Mouse (Mus musculus): ENCODE measurements at regions not wholly inside any gene's neighbourhood (a gene's known extent, or its start where the extent isn't known, plus 50 kb on each side); places are given as distances from the start of the nearest gene placed in this dataset.

DNA sequence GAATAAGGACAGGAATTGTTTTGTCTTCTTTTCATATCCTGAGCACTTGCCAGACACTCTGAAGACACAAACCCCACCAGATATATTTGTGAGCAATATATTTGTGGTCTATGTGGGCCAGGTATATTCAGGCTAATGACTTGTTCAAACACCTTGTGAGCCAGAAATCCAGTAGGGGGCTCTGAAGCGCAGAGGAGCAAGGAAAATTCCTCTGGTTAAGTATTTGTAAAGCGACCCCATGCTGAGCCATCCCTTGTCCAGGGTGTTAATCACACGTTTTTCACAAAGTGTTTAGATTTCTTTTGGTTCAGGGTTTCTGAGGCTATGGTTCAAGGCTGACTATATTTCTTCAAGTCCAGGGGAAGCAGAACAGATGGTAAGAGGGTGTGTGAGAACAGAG is 117.1 kb upstream of the Slit3 start:
- H3K4me3 ChIP-seq (replicated peaks; ENCODE audit: insufficient read depth, low read depth, low read length), result no peak overlapping the region
- 45% methylated on average over 3 of the region's 3 CpGs for WGBS
- DNase-seq, result no peak
- H3K27ac ChIP-seq (ENCODE audit: insufficient read depth, low read length), result no peak overlapping the region
- H3K4me1 ChIP-seq (ENCODE audit: control insufficient read depth, insufficient read depth, low read length), result no peaks in the 10 kb centered on the region
- no peaks in the 10 kb centered on the region for H3K27me3 ChIP-seq (ENCODE audit: control insufficient read depth, insufficient read depth, low read length)
- TF ChIP-seq CTCF (IDR thresholded peaks at IDR 0.05; ENCODE audit: borderline replicate concordance, insufficient read depth, low read depth, low read length), result no peak
- TF ChIP-seq POLR2A (IDR thresholded peaks at IDR 0.05; ENCODE audit: borderline replicate concordance, insufficient read depth, low read length), result no peak

DNA sequence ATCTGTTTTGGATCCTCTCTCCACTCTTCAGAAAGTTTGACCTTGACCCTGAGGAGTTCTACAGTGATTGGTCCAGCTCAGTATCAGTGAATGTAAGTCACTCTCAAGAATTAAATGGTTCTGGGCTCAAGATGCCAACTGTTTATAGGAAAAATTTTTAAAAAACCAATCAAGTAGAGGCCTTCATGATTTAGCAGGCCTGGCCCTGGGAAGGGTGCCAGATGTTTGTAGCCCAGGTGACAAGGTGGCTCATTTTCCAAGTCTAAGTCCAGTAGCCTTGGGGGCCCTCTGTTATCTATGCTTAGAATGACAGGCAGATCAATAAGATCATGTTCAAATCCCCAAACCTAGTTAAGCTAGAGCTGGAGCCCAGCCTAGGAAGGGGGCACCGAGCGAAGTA is 123.1 kb upstream of the Slit3 start:
- Histone ChIP-seq H3K4me1 (ENCODE audit: control insufficient read depth, insufficient read depth, low read length) (no peaks in the 10 kb centered on the region), H3K27ac (ENCODE audit: insufficient read depth, low read length) (no peak overlapping the region), H3K4me3 (replicated peaks; ENCODE audit: insufficient read depth, low read depth, low read length) (no peak overlapping the region), H3K27me3 (ENCODE audit: control insufficient read depth, insufficient read depth, low read length) (no peaks in the 10 kb centered on the region)
- no peak for DNase-seq
- 96% methylated on average over 2 of the region's 2 CpGs for WGBS
- TF ChIP-seq POLR2A (IDR thresholded peaks at IDR 0.05; ENCODE audit: borderline replicate concordance, insufficient read depth, low read length) (no peak), CTCF (IDR thresholded peaks at IDR 0.05; ENCODE audit: borderline replicate concordance, insufficient read depth, low read depth, low read length) (no peak)

DNA sequence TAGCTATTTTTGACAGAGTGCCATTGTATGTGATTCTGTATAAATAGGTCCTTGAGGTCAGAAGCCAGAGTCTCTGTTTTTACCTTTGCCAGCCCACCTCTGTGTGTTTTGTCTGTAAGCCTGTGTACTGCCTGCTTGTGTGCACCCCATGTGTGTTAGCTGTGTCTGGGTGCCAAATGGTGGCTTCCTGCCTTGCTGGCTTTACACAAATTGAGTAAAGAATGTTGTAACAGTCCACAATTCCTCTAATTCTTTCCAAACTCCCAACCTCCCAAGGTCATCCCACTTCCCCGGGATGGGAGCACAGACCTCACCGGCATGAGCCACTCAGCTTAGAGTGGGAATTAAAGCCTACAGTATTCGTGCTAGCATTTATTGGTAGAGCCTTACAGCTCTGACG is 125.5 kb upstream of the Slit3 start:
- Histone ChIP-seq H3K4me1 (ENCODE audit: control insufficient read depth, insufficient read depth, low read length) (no peaks in the 10 kb centered on the region), H3K27ac (ENCODE audit: insufficient read depth, low read length) (no peak overlapping the region), H3K27me3 (ENCODE audit: control insufficient read depth, insufficient read depth, low read length) (no peaks in the 10 kb centered on the region), H3K4me3 (replicated peaks; ENCODE audit: insufficient read depth, low read depth, low read length) (no peak overlapping the region)
- 83% methylated on average over 4 of the region's 4 CpGs for WGBS
- no peak for DNase-seq
- TF ChIP-seq CTCF (IDR thresholded peaks at IDR 0.05; ENCODE audit: borderline replicate concordance, insufficient read depth, low read depth, low read length) (no peak), POLR2A (IDR thresholded peaks at IDR 0.05; ENCODE audit: borderline replicate concordance, insufficient read depth, low read length) (no peak)

DNA sequence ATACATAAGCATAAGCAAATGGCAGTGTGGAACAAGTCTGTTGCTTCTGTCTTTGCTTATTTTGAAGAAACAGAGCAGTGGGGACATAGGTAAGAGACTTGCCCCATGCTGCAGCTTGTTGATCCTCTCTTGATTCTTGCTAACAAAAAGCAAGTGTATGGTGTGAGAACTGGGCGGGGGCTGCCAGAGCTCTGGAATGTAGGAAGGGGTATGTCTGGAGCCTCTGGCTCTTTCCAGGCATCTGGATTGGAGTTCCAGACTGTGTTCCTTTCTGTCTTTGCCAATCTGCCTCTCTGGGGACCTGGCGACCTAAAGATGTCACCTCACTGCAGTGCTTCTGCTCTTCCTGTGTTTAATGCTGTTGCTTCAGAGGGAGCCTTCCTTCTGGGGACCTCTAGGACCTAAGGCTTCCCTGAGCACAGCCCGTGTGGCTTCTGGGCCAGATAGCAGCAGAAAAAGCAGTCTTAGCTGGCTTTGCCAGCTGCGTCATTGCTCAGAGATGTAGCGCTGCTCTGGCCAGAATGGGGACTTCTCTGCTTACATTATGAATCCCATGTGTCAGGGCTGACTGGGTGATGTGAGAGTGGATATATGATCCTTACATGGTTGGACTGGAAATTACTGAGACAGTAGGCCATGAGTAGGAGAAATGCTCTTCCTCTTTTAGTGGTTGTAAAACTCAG is 138.1 kb upstream of the Slit3 start:
- H3K27ac ChIP-seq (ENCODE audit: insufficient read depth, low read length), result no peak overlapping the region
- TF ChIP-seq CTCF (IDR thresholded peaks at IDR 0.05; ENCODE audit: borderline replicate concordance, insufficient read depth, low read depth, low read length) (no peak), POLR2A (IDR thresholded peaks at IDR 0.05; ENCODE audit: borderline replicate concordance, insufficient read depth, low read length) (no peak)
- no peak for DNase-seq
- 68% methylated on average over 5 of the region's 5 CpGs for WGBS
- no peaks in the 10 kb centered on the region for H3K27me3 ChIP-seq (ENCODE audit: control insufficient read depth, insufficient read depth, low read length)
- H3K4me1 ChIP-seq (ENCODE audit: control insufficient read depth, insufficient read depth, low read length), result no peaks in the 10 kb centered on the region
- H3K4me3 ChIP-seq (replicated peaks; ENCODE audit: insufficient read depth, low read depth, low read length), result no peak overlapping the region

DNA sequence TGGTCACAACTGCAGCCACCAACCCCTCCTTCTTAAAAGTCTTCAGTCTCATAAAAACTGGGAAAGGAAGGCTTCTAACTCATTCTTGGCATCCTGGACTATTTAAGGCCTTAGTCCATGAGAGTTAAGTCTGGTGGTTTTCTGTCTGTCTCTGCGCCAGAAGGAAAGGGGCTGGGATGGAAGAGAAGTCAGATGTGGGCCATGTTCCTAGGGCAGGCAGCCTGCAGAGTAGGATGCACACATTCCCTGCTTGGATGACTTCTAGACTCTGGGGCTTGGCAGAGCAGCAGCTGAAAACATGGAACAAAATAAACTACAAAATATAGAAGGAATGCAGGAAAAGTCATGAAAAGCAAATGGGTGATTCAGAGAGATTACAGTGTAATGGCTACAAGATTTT is 140.8 kb upstream of the Slit3 start:
- no peaks in the 10 kb centered on the region for H3K27me3 ChIP-seq (ENCODE audit: control insufficient read depth, insufficient read depth, low read length)
- 89% methylated on average over 1 of the region's 1 CpGs for WGBS
- TF ChIP-seq CTCF (IDR thresholded peaks at IDR 0.05; ENCODE audit: borderline replicate concordance, insufficient read depth, low read depth, low read length), result no peak
- TF ChIP-seq POLR2A (IDR thresholded peaks at IDR 0.05; ENCODE audit: borderline replicate concordance, insufficient read depth, low read length), result no peak
- DNase-seq, result no peak
- no peaks in the 10 kb centered on the region for H3K4me1 ChIP-seq (ENCODE audit: control insufficient read depth, insufficient read depth, low read length)
- H3K27ac ChIP-seq (ENCODE audit: insufficient read depth, low read length), result no peak overlapping the region
- H3K4me3 ChIP-seq (replicated peaks; ENCODE audit: insufficient read depth, low read depth, low read length), result no peak overlapping the region

DNA sequence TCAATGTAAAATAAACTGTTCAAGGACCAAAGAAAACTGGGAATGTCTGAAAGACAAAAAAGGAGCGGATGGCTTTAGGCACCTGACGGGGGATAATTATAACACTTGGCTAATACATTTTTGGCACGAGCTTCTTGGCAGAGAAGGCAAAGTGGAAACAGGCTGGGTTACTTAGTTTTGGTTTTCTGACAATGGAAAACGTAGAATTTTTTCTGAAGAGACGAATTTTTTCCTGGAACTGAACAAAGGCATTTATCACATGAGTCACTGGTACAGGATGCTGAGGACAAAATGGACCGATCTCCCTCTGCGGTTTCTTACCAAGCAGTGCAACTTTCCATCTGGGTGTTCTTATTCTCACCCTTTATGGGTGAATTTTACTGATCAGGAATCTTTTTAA is 143.2 kb upstream of the Slit3 start:
- TF ChIP-seq POLR2A (IDR thresholded peaks at IDR 0.05; ENCODE audit: borderline replicate concordance, insufficient read depth, low read length), result no peak
- H3K4me3 ChIP-seq (replicated peaks; ENCODE audit: insufficient read depth, low read depth, low read length), result no peak overlapping the region
- 11% methylated on average over 7 of the region's 7 CpGs for WGBS
- H3K4me1 ChIP-seq (ENCODE audit: control insufficient read depth, insufficient read depth, low read length), result no peaks in the 10 kb centered on the region
- H3K27me3 ChIP-seq (ENCODE audit: control insufficient read depth, insufficient read depth, low read length), result no peaks in the 10 kb centered on the region
- peak in 1 of 2 experiments; percentile 51 for DNase-seq
- no peak overlapping the region for H3K27ac ChIP-seq (ENCODE audit: insufficient read depth, low read length)

DNA sequence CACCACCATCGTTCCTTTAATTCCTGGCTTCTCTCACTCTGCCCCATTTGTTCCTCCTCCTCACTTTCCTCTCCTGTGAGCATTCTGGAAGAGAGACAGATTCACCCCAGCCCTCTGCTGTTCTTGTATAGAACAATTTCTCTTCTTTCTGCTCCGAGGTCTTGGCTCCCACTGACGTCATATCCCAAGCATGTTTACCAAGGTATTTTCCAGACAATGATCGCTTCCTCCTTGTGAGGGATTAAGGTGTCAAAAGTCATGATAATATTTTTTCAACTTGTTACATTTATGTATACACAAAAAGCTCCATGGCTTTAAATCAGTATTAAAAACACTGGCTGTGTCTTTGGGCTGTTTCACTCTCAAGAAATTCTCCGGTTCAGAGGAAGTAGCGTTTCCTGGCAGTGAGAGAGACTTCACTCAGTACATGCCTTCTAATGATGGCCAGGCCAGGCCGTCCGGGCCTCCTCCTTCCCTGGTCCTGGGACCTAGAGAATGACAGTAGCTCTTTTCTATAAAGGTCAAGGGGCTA is 142.4 kb upstream of the Spdl1 start:
- Histone ChIP-seq H3K4me3 (replicated peaks; ENCODE audit: insufficient read depth, low read depth, low read length) (no peak overlapping the region), H3K27me3 (ENCODE audit: control insufficient read depth, insufficient read depth, low read length) (no peaks in the 10 kb centered on the region), H3K27ac (ENCODE audit: insufficient read depth, low read length) (no peak overlapping the region), H3K4me1 (ENCODE audit: control insufficient read depth, insufficient read depth, low read length) (no peaks in the 10 kb centered on the region)
- WGBS, result 75% methylated on average over 8 of the region's 8 CpGs
- TF ChIP-seq CTCF (IDR thresholded peaks at IDR 0.05; ENCODE audit: borderline replicate concordance, insufficient read depth, low read depth, low read length) (no peak), POLR2A (IDR thresholded peaks at IDR 0.05; ENCODE audit: borderline replicate concordance, insufficient read depth, low read length) (no peak)
- no peak for DNase-seq

DNA sequence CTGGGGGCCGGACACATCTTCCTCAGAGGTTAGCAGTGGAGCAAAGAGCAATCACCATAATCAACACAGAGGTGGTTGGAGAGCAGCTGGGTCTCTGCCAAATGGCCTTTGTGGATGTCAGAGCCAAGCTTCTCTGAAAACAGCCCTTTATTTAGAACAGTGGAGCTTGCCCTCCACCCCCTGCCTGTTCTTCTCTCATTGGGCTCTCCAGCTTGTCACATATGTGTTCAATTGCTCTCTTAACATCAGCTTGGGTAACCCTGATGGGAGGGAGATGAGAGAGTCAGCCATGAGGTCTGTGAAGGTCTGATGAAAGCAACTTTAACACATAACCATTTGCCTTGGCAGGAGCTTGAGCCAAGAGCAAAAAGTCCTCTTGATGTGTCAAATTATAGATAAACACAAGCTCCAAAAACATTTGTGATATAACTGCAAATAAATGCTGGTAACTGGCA is 140.1 kb upstream of the Spdl1 start:
- TF ChIP-seq CTCF (IDR thresholded peaks at IDR 0.05; ENCODE audit: borderline replicate concordance, insufficient read depth, low read depth, low read length) (no peak), POLR2A (IDR thresholded peaks at IDR 0.05; ENCODE audit: borderline replicate concordance, insufficient read depth, low read length) (no peak)
- Histone ChIP-seq H3K4me1 (ENCODE audit: control insufficient read depth, insufficient read depth, low read length) (no peaks in the 10 kb centered on the region), H3K4me3 (replicated peaks; ENCODE audit: insufficient read depth, low read depth, low read length) (no peak overlapping the region), H3K27me3 (ENCODE audit: control insufficient read depth, insufficient read depth, low read length) (no peaks in the 10 kb centered on the region), H3K27ac (ENCODE audit: insufficient read depth, low read length) (no peak overlapping the region)
- WGBS, result 48% methylated on average over 1 of the region's 1 CpGs
- no peak for DNase-seq
